Mouse (Mus musculus) C2C12 (cell line): ENCODE data around the gene 1600012H06Rik.

ENCODE experiments used
- CEBPB ChIP-seq: IDR thresholded peaks from one replicate; pipeline ENCODE4 v1.6.1; 2011; ENCODE audit warnings: low read depth, mild to moderate bottlenecking, control low read depth, moderate library complexity
- CTCF ChIP-seq: IDR thresholded peaks from one replicate; pipeline ENCODE4 v1.5.1; 2011; ENCODE audit not compliant: control insufficient read depth, insufficient read depth, insufficient read length
- FOSL1 ChIP-seq: IDR thresholded peaks from one replicate; pipeline ENCODE4 v1.8.0; 2011; ENCODE audit warnings: mild to moderate bottlenecking, low read length; ENCODE audit not compliant: poor library complexity, insufficient read depth, severe bottlenecking
- MAX ChIP-seq: IDR thresholded peaks from one replicate; pipeline ENCODE4 v1.6.1; 2011; ENCODE audit warnings: mild to moderate bottlenecking, control low read depth
- MYOD1 ChIP-seq: IDR thresholded peaks from one replicate; pipeline ENCODE4 v1.6.1; 2011; ENCODE audit warnings: low read depth; ENCODE audit not compliant: control insufficient read depth, insufficient read length

DNA sequence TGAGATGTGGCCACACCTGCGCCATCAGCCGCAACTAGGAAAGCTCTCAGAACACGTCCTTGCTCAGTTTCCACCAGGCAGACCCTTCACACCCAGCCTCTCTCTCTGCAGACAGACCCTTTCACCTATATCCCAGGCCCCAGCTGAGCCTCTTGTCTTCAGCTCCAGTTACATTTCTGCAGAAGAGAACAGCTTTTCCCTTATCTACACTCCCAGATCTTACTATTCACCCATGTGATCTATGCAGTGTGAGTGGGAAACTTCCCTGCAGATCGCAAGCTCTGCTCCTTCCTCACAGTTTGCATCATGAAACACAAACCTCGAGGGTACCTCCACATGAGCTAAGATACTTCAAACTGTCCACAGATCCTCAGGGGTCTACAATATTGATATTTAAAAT lies 11.5 kb upstream of the 1600012H06Rik start:
- TF ChIP-seq MYOD1: no peak
- no peak for TF ChIP-seq CTCF
- no peak for TF ChIP-seq FOSL1
- TF ChIP-seq MAX: no peak
- TF ChIP-seq CEBPB: no peak
